Mouse (Mus musculus) intestine, postnatal 0 days (tissue): Measurements from ENCODE around the gene Ptpn13. TPM values are rescaled to one million over a fixed set of nuclear protein-coding genes. Genes with fewer than 3 reads are reported as not detected.

ENCODE experiments used
- ATAC-seq: fragments of 200-750 bp; cut with Nextera tagmentation; 2 replicates; pipeline ENCODE4 v1.8.0; 2017; ENCODE audit warnings: mild to moderate bottlenecking, moderate TSS enrichment, moderate library complexity
- H3K27ac ChIP-seq: fragments of 300-500 bp; sonication (generic); 2 replicates; pipeline ENCODE4 v1.5.1; 2014; ENCODE audit warnings: mild to moderate bottlenecking, low read depth, low read length, moderate library complexity
- H3K27me3 ChIP-seq: fragments of 300-500 bp; sonication (generic); replicated peaks from 2 replicates; pipeline ENCODE4 v1.6.1; 2014; ENCODE audit warnings: low read length, mixed read lengths; ENCODE audit not compliant: control insufficient read depth, insufficient read depth
- H3K36me3 ChIP-seq: fragments of 300-500 bp; sonication (generic); 2 replicates; pipeline ENCODE4 v1.6.1; 2014; ENCODE audit warnings: mild to moderate bottlenecking, moderate library complexity; ENCODE audit not compliant: control insufficient read depth, insufficient read depth
- H3K4me1 ChIP-seq: fragments of 300-500 bp; sonication (generic); replicated peaks from 2 replicates; pipeline ENCODE4 v1.6.1; 2014; ENCODE audit warnings: antibody characterized with exemption, low read length, mixed read lengths; ENCODE audit not compliant: control insufficient read depth, insufficient read depth
- H3K4me2 ChIP-seq: fragments of 300-500 bp; sonication (generic); replicated peaks from 2 replicates; pipeline ENCODE4 v1.6.1; 2014; ENCODE audit warnings: low read depth, mild to moderate bottlenecking, moderate library complexity
- H3K4me3 ChIP-seq: fragments of 300-500 bp; sonication (generic); 2 replicates; pipeline ENCODE4 v1.5.1; 2014; ENCODE audit warnings: low read depth, low read length
- H3K9ac ChIP-seq: fragments of 300-500 bp; sonication (generic); 2 replicates; pipeline ENCODE4 v1.6.1; 2014; ENCODE audit warnings: mild to moderate bottlenecking, low read depth, low read length
- H3K9me3 ChIP-seq: fragments of 300-500 bp; sonication (generic); 2 replicates; pipeline ENCODE4 v1.6.1; 2016; ENCODE audit warnings: mixed run types; ENCODE audit not compliant: control insufficient read depth
- CTCF ChIP-seq: sonication (generic); IDR thresholded peaks from 2 replicates; pipeline ENCODE4 v1.5.1; 2016; ENCODE audit warnings: low read depth, mild to moderate bottlenecking, control low read depth, antibody characterized with exemption, moderate library complexity
- WGBS: fragments of 180-500 bp; shearing (Covaris S2); extraction: QIAGEN DNeasy Blood & Tissue Kit; methylation state at CpG from one replicate; pipeline ENCODE4 v1.1.7; 2014; 5-methylcytosine and 5-hydroxymethylcytosine counted together
- polyA plus RNA-seq: library from polyadenylated mRNA; unstranded; fragments of >200 nt; fragmentation: Nextera tagmentation; extraction: Ambion mirVana; gene quantifications from 2 replicates; pipeline ENCODE4 v1.2.1, GENCODE M21; 2015

Ptpn13 gene
- polyA plus RNA-seq, 1 experiment from 2014 or later: 0.90 TPM

DNA sequence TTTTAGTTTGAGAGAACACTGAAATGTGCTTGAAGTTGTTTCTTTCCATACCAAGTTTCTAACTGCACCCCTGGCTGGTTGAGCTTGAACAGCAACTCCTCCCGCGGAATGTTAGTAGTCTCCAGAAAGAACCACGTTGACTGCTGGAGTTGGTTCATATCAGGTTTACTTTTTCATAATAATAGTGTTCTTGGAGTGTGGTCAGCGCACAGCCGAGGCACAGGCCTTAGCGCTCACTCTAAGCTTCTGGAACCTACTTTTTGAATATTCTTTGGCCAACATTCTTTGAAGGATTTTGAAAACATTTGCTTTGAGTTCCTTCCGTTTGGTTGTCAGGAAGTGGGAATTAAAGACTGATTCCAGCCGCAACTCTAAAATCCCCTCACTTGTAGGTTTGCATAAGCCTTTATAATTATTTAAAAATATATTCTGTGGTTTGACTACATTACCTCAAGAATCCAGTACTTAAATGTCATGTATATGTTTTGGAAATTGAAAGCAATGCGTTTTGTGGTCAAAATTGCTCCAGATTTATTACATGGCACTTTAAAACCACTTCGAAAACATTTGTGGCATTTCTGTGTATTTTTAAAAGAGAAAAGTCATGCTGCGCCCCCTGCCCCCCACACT, 48.6 kb downstream of the Ptpn13 start:
- no peak for TF ChIP-seq CTCF
- Histone ChIP-seq H3K9me3 (no peaks in the 10 kb centered on the region), H3K27ac (no peak overlapping the region), H3K27me3 (no peaks in the 10 kb centered on the region), H3K4me3 (no peak overlapping the region), H3K36me3 (no peaks in the 10 kb centered on the region), H3K4me2 (no peak overlapping the region), H3K9ac (no peak overlapping the region), H3K4me1 (no peaks in the 10 kb centered on the region)
- ATAC-seq: no peak
- 84% methylated on average over 11 of the region's 11 CpGs for WGBS

DNA sequence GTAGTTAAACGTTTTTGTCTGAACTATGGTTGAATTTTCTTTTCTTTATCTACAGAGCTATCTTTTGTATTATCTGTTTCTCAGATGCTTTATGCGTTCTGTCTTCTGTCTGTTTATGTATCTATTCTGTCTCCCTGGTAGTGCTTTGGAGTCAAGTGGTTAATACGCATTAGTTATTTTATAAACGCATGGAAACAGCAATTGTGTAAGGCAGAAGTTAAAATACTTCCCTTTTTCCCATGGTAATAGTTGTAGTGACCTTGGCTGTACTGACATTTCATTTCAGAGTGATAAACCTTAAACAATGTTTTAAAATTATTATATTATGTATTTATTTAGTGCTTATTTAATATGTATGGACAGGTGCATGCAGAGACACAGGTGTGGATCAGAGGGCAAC, 49.3 kb downstream of the Ptpn13 start:
- H3K9ac ChIP-seq: no peak overlapping the region
- no peaks in the 10 kb centered on the region for H3K36me3 ChIP-seq
- H3K4me1 ChIP-seq: no peaks in the 10 kb centered on the region
- H3K9me3 ChIP-seq: no peaks in the 10 kb centered on the region
- no peak overlapping the region for H3K4me2 ChIP-seq
- ATAC-seq: no peak
- no peak overlapping the region for H3K4me3 ChIP-seq
- TF ChIP-seq CTCF: no peak
- H3K27me3 ChIP-seq: no peaks in the 10 kb centered on the region
- WGBS: 71% methylated on average over 4 of the region's 4 CpGs
- H3K27ac ChIP-seq: no peak overlapping the region

DNA sequence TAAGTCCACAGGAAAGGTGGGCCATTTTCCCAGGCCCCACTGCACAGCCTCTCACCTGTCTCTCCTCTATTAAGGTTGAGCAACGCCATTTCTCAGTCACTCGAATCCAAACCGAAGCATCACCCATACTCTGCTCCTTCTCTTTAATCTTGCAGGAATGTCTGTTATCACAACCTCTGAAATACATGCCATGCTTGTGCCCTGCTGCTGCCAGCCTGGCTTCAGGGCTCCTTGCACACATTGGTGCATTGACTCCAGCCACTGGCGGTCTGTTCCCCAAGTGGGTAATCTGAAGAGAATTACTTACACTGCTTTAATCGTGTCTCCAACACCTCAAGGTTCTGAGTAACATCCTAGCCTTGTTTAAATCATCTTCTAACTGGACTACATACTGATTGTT, 50.5 kb downstream of the Ptpn13 start:
- Histone ChIP-seq H3K27me3 (no peaks in the 10 kb centered on the region), H3K4me3 (no peak overlapping the region), H3K4me1 (no peaks in the 10 kb centered on the region), H3K9me3 (no peaks in the 10 kb centered on the region), H3K4me2 (no peak overlapping the region), H3K9ac (no peak overlapping the region), H3K36me3 (no peaks in the 10 kb centered on the region), H3K27ac (no peak overlapping the region)
- no peak for ATAC-seq
- 89% methylated on average over 5 of the region's 5 CpGs for WGBS
- no peak for TF ChIP-seq CTCF

GRCm38 (mm10) chr5:103479503-103479902, 54.5 kb downstream of the Ptpn13 start:
- Histone ChIP-seq H3K4me2 (no peak overlapping the region), H3K4me1 (no peaks in the 10 kb centered on the region), H3K27me3 (no peaks in the 10 kb centered on the region), H3K9me3 (no peaks in the 10 kb centered on the region), H3K4me3 (no peak overlapping the region), H3K9ac (no peak overlapping the region), H3K27ac (no peak overlapping the region), H3K36me3 (no peaks in the 10 kb centered on the region)
- no peak for TF ChIP-seq CTCF
- ATAC-seq: no peak
- 89% methylated on average over 5 of the region's 5 CpGs for WGBS

DNA sequence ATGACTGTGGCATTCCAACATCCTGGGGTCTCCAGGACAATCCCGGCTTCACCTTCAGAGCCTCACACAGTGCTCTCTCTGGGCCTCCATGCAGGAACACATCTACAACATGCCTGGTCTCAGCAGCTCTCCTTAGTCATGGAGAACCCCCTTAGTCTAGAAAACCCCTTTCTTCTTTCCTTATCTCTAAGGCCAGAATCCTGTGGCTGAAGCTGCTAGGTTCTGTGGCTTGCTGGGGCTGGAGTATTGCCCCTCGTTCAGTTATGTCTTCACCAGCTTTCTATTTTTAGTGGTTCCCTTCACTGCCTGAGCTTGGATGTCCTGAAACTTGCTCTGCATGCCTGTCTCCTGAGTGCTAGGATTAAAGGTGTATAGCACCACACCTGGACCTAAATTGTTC, 56.2 kb downstream of the Ptpn13 start:
- 88% methylated on average over 2 of the region's 2 CpGs for WGBS
- no peak overlapping the region for H3K9ac ChIP-seq
- no peaks in the 10 kb centered on the region for H3K4me1 ChIP-seq
- no peaks in the 10 kb centered on the region for H3K36me3 ChIP-seq
- H3K4me3 ChIP-seq: no peak overlapping the region
- no peaks in the 10 kb centered on the region for H3K27me3 ChIP-seq
- H3K4me2 ChIP-seq: no peak overlapping the region
- no peak for TF ChIP-seq CTCF
- no peak overlapping the region for H3K27ac ChIP-seq
- no peaks in the 10 kb centered on the region for H3K9me3 ChIP-seq
- ATAC-seq: no peak

DNA sequence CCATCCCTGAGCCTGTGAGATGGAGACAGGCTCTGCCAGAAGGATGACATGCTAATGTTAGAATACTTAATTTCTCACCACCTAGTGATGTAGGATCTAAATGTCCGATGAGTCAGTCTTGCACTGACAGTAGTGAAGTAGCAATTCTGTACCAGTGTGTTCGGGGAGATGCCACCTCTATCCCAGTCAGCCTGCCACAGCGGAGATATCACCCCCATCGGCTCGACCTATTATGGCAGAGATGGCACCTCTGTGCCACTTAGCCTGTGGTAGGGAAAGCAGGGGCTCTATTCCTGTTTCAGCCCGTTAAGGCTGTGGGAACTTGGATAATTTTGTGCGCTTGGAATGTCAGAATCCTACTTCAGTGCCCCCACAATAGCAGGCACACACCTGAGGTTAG, 62.0 kb downstream of the Ptpn13 start:
- WGBS: 94% methylated on average over 7 of the region's 7 CpGs
- no peak for TF ChIP-seq CTCF
- Histone ChIP-seq H3K27ac (no peak overlapping the region), H3K4me1 (no peaks in the 10 kb centered on the region), H3K9ac (no peak overlapping the region), H3K27me3 (no peaks in the 10 kb centered on the region), H3K4me3 (no peak overlapping the region), H3K36me3 (no peaks in the 10 kb centered on the region), H3K9me3 (no peaks in the 10 kb centered on the region), H3K4me2 (no peak overlapping the region)
- no peak for ATAC-seq

GRCm38 (mm10) chr5:103490964-103491363, 66.0 kb downstream of the Ptpn13 start:
- H3K9me3 ChIP-seq: no peaks in the 10 kb centered on the region
- H3K4me3 ChIP-seq: no peak overlapping the region
- TF ChIP-seq CTCF: no peak
- no peak for ATAC-seq
- H3K36me3 ChIP-seq: no peaks in the 10 kb centered on the region
- no peaks in the 10 kb centered on the region for H3K27me3 ChIP-seq
- WGBS: 91% methylated on average over 8 of the region's 8 CpGs
- no peak overlapping the region for H3K27ac ChIP-seq
- no peak overlapping the region for H3K9ac ChIP-seq
- H3K4me1 ChIP-seq: no peaks in the 10 kb centered on the region
- H3K4me2 ChIP-seq: no peak overlapping the region
